Mouse (Mus musculus) spleen, adult 2 months (tissue): ENCODE data around the gene Sfxn2.

ENCODE experiments used
- CTCF ChIP-seq: fragments of 200-500 bp; IDR thresholded peaks from 2 replicates; pipeline ENCODE4 v1.5.1; 2011; ENCODE audit warnings: mild to moderate bottlenecking, inconsistent platforms; ENCODE audit not compliant: insufficient read depth, insufficient read length, insufficient replicate concordance; ENCODE audit errors: extremely low read depth
- POLR2A ChIP-seq: fragments of 200-500 bp; IDR thresholded peaks from 2 replicates; pipeline ENCODE4 v1.6.1; 2011; ENCODE audit warnings: low read depth, low read length, inconsistent platforms

GRCm38 (mm10) chr19:46552496-46552895, 20.7 kb upstream of the Sfxn2 start:
- TF ChIP-seq CTCF, result no peak
- no peak for TF ChIP-seq POLR2A
